Mouse (Mus musculus) heart, postnatal 10 days (tissue): ENCODE results near the gene Hist1h3d. TPM values are rescaled to one million over a fixed set of nuclear protein-coding genes. Genes with fewer than 3 reads are reported as not detected.
"Not testable (repeated sequence)": the region's sequence is repeated elsewhere in the genome, so short reads cannot be mapped to it uniquely, and the experiment has no call there.

Experiments
- DNase-seq, 2 experiments: peaks; one replicate each; pipeline ENCODE4 v3.0.0; 2021
- intact Hi-C: fragments of 180-260 bp; cut with DNase I; formaldehyde crosslinking; loops from one replicate; pipeline ENCODE4 v1.15.1; 2025
- total RNA-seq, 2 experiments: library from RNA; stranded (reverse); gene quantifications; 2 replicates each; pipeline ENCODE4 v1.2.3; 2021

The Hist1h3d gene
- total RNA-seq, 2 experiments from 2014 or later = 26.2 to 30.6 TPM

DNA sequence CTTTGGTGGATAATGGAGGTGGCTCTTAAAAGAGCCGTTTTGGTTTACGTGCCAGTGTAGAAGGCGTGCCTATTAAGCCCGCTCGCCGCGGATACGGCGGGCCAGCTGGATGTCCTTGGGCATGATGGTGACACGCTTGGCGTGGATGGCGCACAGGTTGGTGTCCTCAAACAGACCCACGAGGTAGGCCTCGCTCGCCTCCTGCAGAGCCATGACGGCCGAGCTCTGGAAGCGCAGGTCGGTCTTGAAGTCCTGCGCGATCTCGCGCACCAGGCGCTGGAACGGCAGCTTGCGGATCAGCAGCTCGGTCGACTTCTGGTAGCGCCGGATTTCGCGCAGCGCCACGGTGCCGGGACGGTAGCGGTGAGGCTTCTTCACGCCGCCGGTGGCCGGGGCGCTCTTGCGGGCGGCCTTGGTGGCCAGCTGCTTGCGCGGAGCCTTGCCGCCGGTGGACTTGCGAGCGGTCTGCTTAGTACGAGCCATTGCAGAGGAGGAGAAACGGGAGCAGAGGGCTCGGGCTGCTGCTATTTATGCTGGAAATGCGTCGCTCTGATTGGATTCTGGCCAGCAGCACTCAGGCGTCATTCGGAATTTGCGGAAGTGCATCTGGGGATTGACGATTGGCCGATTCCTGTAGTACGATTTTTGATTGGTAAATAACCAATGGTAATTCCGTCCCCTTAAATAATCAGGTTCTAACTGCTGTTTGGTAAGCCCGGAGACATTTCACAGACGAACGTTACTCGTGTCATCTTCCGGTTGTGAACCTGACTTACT, 13.5 kb upstream of the Hist1h3d start, which contains the start of gene Hist1h3e:
Hist1h3e (minus strand) TSS at position 487 of the 777 bp plus-strand sequence.
- intact Hi-C loops = not testable (repeated sequence)
- DNase-seq = peak; percentile 96

GRCm38 (mm10) chr13:23562699-23563462, 12.7 kb upstream of the Hist1h3d start:
- peak; percentile 62 to 70 for DNase-seq
- intact Hi-C loops = no loop called here

GRCm38 (mm10) chr13:23564482-23564881, 11.1 kb upstream of the Hist1h3d start:
- intact Hi-C loops = no loop called here
- no peak for DNase-seq

- DNase-seq, intact Hi-C loops: not testable (repeated sequence)
Observed at GRCm38 (mm10) chr13:23570261-23571021, 5.1 kb upstream of the Hist1h3d start.

- peak; percentile 81 to 82 for DNase-seq
- intact Hi-C loops = no loop called here
Observed at GRCm38 (mm10) chr13:23571022-23571503, 4.5 kb upstream of the Hist1h3d start, which contains the start of the genes Hist1h2ae and Hist1h2bg. Gene Hist1h2ae (minus strand): TSS chr13:23571220. Gene Hist1h2bg (plus strand): TSS chr13:23571396.

DNA sequence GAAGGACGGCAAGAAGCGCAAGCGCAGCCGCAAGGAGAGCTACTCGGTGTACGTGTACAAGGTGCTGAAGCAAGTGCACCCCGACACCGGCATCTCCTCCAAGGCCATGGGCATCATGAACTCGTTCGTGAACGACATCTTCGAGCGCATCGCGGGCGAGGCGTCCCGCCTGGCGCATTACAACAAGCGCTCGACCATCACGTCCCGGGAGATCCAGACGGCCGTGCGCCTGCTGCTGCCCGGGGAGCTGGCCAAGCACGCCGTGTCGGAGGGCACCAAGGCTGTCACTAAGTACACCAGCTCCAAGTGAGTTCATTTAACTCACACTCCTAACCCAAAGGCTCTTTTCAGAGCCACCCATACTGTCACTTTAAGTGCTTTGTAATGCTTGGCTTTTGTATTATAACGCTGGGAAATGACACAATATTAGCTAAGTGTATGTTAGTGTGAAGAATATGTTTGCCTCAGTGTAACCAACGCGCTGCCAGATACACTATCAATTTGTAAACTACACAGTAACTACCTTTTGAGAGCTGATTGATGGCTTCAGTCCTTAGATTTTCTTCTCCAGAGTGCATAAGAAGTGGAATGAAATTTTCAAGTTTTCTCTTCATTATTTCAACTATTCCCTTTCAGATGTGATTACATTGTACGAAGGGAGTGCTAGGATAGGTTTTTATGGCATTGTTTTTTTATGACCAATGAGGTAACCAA, 3.9 kb upstream of the Hist1h3d start:
- DNase-seq, intact Hi-C loops: not testable (repeated sequence)

DNA sequence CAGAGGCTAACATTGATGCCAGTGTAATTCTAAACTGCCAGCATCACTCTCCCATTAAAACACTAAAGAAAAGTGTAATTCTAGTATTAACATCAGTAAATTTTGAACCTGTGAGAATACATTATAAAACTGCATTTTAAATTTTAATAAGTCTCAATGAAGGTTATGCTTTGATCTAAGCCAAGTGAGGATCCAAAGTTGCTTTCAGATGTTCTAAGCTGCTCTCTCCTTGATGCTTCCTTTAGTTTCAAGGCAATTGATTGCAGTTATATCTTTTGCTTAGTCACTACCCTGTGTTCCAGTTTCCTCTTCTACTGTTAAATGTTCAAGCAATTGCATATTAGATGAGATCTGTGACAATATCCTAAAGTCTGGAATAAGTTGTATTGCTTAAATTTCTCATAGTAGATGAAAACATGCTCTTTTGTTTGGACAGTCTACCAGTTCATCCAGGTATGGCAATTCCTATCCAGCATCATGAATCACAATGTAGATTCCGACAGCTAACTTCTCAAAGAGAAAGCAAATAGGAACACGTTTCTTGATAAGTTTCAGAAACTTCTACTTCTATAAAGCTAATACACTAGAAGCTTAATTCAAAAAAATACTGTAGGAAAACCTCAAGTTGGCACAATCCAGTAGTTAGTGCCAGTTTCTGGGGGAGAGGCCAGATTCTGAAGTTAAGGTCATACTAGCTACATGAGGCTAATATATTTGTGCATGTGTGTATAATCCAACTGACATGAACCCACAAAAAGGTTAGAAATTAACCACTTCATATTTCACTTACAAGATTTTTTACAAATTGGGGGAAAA, 3.1 kb upstream of the Hist1h3d start:
- DNase-seq = no peak
- intact Hi-C loops = no loop called here

- DNase-seq, intact Hi-C loops: not testable (repeated sequence)
Observed at GRCm38 (mm10) chr13:23573034-23573897, 2.3 kb upstream of the Hist1h3d start.

GRCm38 (mm10) chr13:23573898-23574524, 1.6 kb upstream of the Hist1h3d start, which contains the start of the genes Hist1h2bf and Hist1h2ad:
Gene Hist1h2bf (minus strand): TSS chr13:23574196.
Gene Hist1h2ad (plus strand): TSS chr13:23574381.
- intact Hi-C loops = loop anchor here (1.0 kb wide), 1 partner anchor 47 kb away; the partner anchor contains the start of gene Hist1h2be
- peak; percentile 91 to 92 for DNase-seq

DNA sequence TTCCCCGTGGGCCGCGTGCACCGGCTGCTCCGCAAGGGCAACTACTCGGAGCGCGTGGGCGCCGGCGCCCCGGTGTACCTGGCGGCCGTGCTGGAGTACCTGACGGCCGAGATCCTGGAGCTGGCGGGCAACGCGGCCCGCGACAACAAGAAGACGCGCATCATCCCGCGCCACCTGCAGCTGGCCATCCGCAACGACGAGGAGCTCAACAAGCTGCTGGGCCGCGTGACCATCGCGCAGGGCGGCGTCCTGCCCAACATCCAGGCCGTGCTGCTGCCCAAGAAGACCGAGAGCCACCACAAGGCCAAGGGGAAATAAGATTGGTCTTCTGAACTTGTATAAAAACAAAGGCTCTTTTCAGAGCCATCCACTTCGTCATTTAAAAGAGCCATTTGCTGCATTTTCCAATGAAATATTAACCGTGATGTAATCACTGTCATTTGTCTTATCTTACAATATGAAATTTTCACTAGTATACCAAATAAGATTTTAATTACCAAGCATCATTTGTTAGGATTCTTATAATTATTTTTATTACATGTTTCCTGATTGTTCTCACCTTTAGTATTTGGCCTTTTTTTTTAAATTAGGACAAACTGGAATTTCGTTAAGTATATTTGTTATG, 905 bp upstream of the Hist1h3d start:
- intact Hi-C loops = loop anchor here (1.0 kb wide), 1 partner anchor 47 kb away; the partner anchor contains the start of gene Hist1h2be
- DNase-seq = not testable (repeated sequence)

- DNase-seq, intact Hi-C loops: not testable (repeated sequence)
Observed at GRCm38 (mm10) chr13:23575864-23576313, 326 bp downstream of the Hist1h3d start.

GRCm38 (mm10) chr13:23576351-23576881, 853 bp downstream of the Hist1h3d start:
- intact Hi-C loops = no loop called here
- no peak for DNase-seq

- no peak for DNase-seq
- intact Hi-C loops = no loop called here
Observed at GRCm38 (mm10) chr13:23576906-23577639, 1.5 kb downstream of the Hist1h3d start.

GRCm38 (mm10) chr13:23577835-23578234, 2.3 kb downstream of the Hist1h3d start:
- DNase-seq = no peak
- intact Hi-C loops = no loop called here

GRCm38 (mm10) chr13:23581408-23582218, 6.0 kb downstream of the Hist1h3d start, which contains the start of gene Hist1h4d:
Gene Hist1h4d (plus strand): TSS chr13:23581598.
- intact Hi-C loops = loop anchor here (5.0 kb wide), 3 partner anchors 49 to 1539 kb away; partner anchors contain the start of genes Hist1h2af, Hist1h2ag, Hist1h2bj and Hist1h4h
- DNase-seq = peak; percentile 98 to 99
